Mouse (Mus musculus): Measurements from ENCODE around the gene Pik3c2a.
A peak's percentile ranks its signal among the peaks of the same experiment; 100 is the strongest.

Gene Pik3c2a

GRCm38 (mm10) chr7:116443004-116443696, at the start of gene Pik3c2a:
TSS of gene Pik3c2a (minus strand) at chr7:116443449.
- peak; percentile 94 for DNase-seq (ENCODE audit: low read depth, low spot score)

- DNase-seq (ENCODE audit: low read depth, low spot score), result no peak
These were observed 47.9 kb upstream of the Pik3c2a start for GRCm38 (mm10) chr7:116491113-116491512.

GRCm38 (mm10) chr7:116485062-116485601, 41.9 kb upstream of the Pik3c2a start:
- no peak for DNase-seq (ENCODE audit: low read depth, low spot score)

- no peak for DNase-seq (ENCODE audit: low read depth, low spot score)
These were observed 41.0 kb upstream of the Pik3c2a start for GRCm38 (mm10) chr7:116484213-116484612.

- no peak for DNase-seq (ENCODE audit: low read depth, low spot score)
These were observed 40.5 kb upstream of the Pik3c2a start for GRCm38 (mm10) chr7:116483782-116484181.

- DNase-seq (ENCODE audit: low read depth, low spot score), result no peak
These were observed 39.9 kb upstream of the Pik3c2a start for GRCm38 (mm10) chr7:116483106-116483505.

- no peak for DNase-seq (ENCODE audit: low read depth, low spot score)
These were observed 33.0 kb upstream of the Pik3c2a start for GRCm38 (mm10) chr7:116476264-116476663.

- DNase-seq (ENCODE audit: low read depth, low spot score), result no peak
These were observed 32.6 kb upstream of the Pik3c2a start for GRCm38 (mm10) chr7:116475836-116476235.

- no peak for DNase-seq (ENCODE audit: low read depth, low spot score)
These were observed 18.9 kb upstream of the Pik3c2a start for GRCm38 (mm10) chr7:116462114-116462513.

- DNase-seq (ENCODE audit: low read depth, low spot score), result peak; percentile 17
These were observed 15.8 kb upstream of the Pik3c2a start for GRCm38 (mm10) chr7:116458985-116459441.

GRCm38 (mm10) chr7:116457391-116457790, 14.1 kb upstream of the Pik3c2a start:
- DNase-seq (ENCODE audit: low read depth, low spot score), result no peak

- no peak for DNase-seq (ENCODE audit: low read depth, low spot score)
These were observed 13.7 kb upstream of the Pik3c2a start for GRCm38 (mm10) chr7:116456964-116457363.

- DNase-seq (ENCODE audit: low read depth, low spot score), result no peak
These were observed 3.4 kb upstream of the Pik3c2a start for GRCm38 (mm10) chr7:116446645-116447044.

- DNase-seq (ENCODE audit: low read depth, low spot score), result peak; percentile 27
These were observed 1.1 kb upstream of the Pik3c2a start for GRCm38 (mm10) chr7:116444326-116444809.

- no peak for DNase-seq (ENCODE audit: low read depth, low spot score)
These were observed 562 bp upstream of the Pik3c2a start for GRCm38 (mm10) chr7:116443697-116444325.

GRCm38 (mm10) chr7:116442226-116442625, 1.0 kb downstream of the Pik3c2a start:
- no peak for DNase-seq (ENCODE audit: low read depth, low spot score)

GRCm38 (mm10) chr7:116441346-116441745, 1.9 kb downstream of the Pik3c2a start:
- no peak for DNase-seq (ENCODE audit: low read depth, low spot score)

- DNase-seq (ENCODE audit: low read depth, low spot score), result no peak
These were observed 11.6 kb downstream of the Pik3c2a start for GRCm38 (mm10) chr7:116431661-116432060.

GRCm38 (mm10) chr7:116430926-116431325, 12.3 kb downstream of the Pik3c2a start:
- DNase-seq (ENCODE audit: low read depth, low spot score), result no peak

- no peak for DNase-seq (ENCODE audit: low read depth, low spot score)
These were observed 16.0 kb downstream of the Pik3c2a start for GRCm38 (mm10) chr7:116427206-116427605.

- no peak for DNase-seq (ENCODE audit: low read depth, low spot score)
These were observed 17.5 kb downstream of the Pik3c2a start for GRCm38 (mm10) chr7:116425771-116426170.

GRCm38 (mm10) chr7:116421081-116421480, 22.2 kb downstream of the Pik3c2a start:
- DNase-seq (ENCODE audit: low read depth, low spot score), result no peak

- DNase-seq (ENCODE audit: low read depth, low spot score), result no peak
These were observed 33.8 kb downstream of the Pik3c2a start for GRCm38 (mm10) chr7:116409438-116409837.

All from embryo, embryonic 11.5 days (tissue).